Mouse (Mus musculus) bone marrow, adult 2 months (tissue): ENCODE data around the gene Mgme1.

Experiments
- CTCF ChIP-seq: fragments of 200-500 bp; IDR thresholded peaks from 2 replicates; pipeline ENCODE4 v1.5.1; 2011; ENCODE audit warnings: low read length, control low read depth; ENCODE audit not compliant: control insufficient read depth, insufficient read depth
- POLR2A ChIP-seq: fragments of 200-500 bp; IDR thresholded peaks from 2 replicates; pipeline ENCODE4 v1.6.1; 2011; ENCODE audit warnings: low read depth, mild to moderate bottlenecking, control low read depth, low read length, borderline replicate concordance; ENCODE audit not compliant: control insufficient read depth

DNA sequence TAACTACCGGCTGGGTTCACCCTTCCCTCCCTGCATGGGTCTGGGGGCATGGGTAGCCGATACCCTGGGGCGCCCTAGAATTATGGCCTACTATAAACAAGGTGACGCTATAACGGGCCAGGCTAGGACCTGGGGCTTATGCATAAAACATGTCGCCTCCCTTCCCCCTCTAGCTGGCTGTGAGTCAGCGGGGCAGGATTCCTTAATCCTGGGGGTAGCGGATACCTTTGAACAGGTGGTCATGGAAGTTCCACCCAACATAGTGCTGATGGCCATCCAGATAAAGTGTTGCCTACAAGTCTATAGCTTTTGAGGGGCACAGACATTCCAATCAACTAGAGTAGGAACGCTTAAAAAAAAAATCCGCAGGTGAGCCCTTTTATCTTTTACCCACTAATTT lies 59.5 kb downstream of the Mgme1 start:
- TF ChIP-seq CTCF = no peak
- TF ChIP-seq POLR2A = no peak
